Mouse (Mus musculus) liver, embryonic 16.5 days (tissue): ENCODE measurements around the gene Myo10. TPM values are rescaled to one million over a fixed set of nuclear protein-coding genes. Genes with fewer than 3 reads are reported as not detected.

Experiments
- ATAC-seq: fragments of 200-750 bp; cut with Nextera tagmentation; 2 replicates; pipeline ENCODE4 v1.8.0; 2017; ENCODE audit warnings: low read depth, mild to moderate bottlenecking, moderate number of reproducible peaks, moderate library complexity
- H3K27ac ChIP-seq: fragments of 300-500 bp; sonication (generic); 2 replicates; pipeline ENCODE4 v1.5.1; 2014; ENCODE audit warnings: mild to moderate bottlenecking, low read length
- H3K27me3 ChIP-seq: fragments of 300-500 bp; sonication (generic); 2 replicates; pipeline ENCODE4 v1.6.1; 2014; ENCODE audit warnings: low read depth, low read length, mixed read lengths; ENCODE audit not compliant: control insufficient read depth, insufficient read depth
- H3K36me3 ChIP-seq: fragments of 300-500 bp; sonication (generic); 2 replicates; pipeline ENCODE4 v1.6.1; 2014; ENCODE audit warnings: mild to moderate bottlenecking; ENCODE audit not compliant: control insufficient read depth, insufficient read depth
- H3K4me1 ChIP-seq: fragments of 300-500 bp; sonication (generic); 2 replicates; pipeline ENCODE4 v1.6.1; 2014; ENCODE audit warnings: low read depth, low read length, mixed read lengths; ENCODE audit not compliant: control insufficient read depth
- H3K4me2 ChIP-seq: fragments of 300-500 bp; sonication (generic); 2 replicates; pipeline ENCODE4 v1.6.1; 2014; ENCODE audit warnings: low read depth, low read length, mixed read lengths
- H3K4me3 ChIP-seq: fragments of 300-500 bp; sonication (generic); 2 replicates; pipeline ENCODE4 v1.5.1; 2014; ENCODE audit warnings: low read depth, mild to moderate bottlenecking, low read length
- H3K9ac ChIP-seq: fragments of 300-500 bp; sonication (generic); 2 replicates; pipeline ENCODE4 v1.6.1; 2014; ENCODE audit warnings: low read depth, low read length
- H3K9me3 ChIP-seq: fragments of 300-500 bp; sonication (generic); replicated peaks from 2 replicates; pipeline ENCODE4 v1.6.1; 2016; ENCODE audit warnings: low read length; ENCODE audit not compliant: control insufficient read depth
- WGBS: fragments of 180-500 bp; shearing (Covaris S2); extraction: QIAGEN DNeasy Blood & Tissue Kit; methylation state at CpG from one replicate; pipeline ENCODE4 v1.1.7; 2014; ENCODE audit not compliant: insufficient replicate concordance; 5-methylcytosine and 5-hydroxymethylcytosine counted together
- polyA plus RNA-seq: library from polyadenylated mRNA; unstranded; fragments of >200 nt; fragmentation: Nextera tagmentation; extraction: Ambion mirVana; gene quantifications from 2 replicates; pipeline ENCODE4 v1.2.1, GENCODE M21; 2015

Gene Myo10
- polyA plus RNA-seq, 1 experiment from 2014 or later = 4.5 TPM

DNA sequence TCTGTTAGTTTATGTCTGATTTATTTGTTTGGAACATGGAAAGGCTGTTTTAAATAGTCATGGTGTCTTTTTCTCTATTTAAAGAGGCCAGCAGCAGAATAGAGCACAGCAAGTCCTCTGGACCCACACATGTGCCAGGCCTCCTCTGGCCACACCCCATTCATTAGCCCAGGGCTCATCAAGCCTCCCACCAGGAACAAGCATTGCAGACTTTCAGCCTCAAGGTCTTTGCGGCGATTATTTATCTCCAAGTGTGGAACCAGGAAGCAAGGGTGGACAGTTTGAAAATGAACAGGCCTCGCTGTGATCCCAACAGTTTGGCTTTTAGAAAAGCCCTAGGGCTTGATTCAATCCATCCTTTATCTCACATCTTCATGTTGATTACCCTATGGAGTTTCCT, 35.5 kb upstream of the Myo10 start:
- ATAC-seq = no peak
- WGBS = 46% methylated on average over 3 of the region's 3 CpGs
- Histone ChIP-seq H3K9me3 (no peaks in the 10 kb centered on the region), H3K9ac (no peak overlapping the region), H3K27ac (no peak overlapping the region), H3K36me3 (no peaks in the 10 kb centered on the region), H3K4me1 (no peaks in the 10 kb centered on the region; the same call in 1 of the 2 replicates), H3K4me3 (no peak overlapping the region), H3K4me2 (no peak overlapping the region), H3K27me3 (no peaks in the 10 kb centered on the region)

- H3K9me3 ChIP-seq = no peaks in the 10 kb centered on the region
- no peak overlapping the region for H3K9ac ChIP-seq
- H3K4me1 ChIP-seq = no peaks in the 10 kb centered on the region; the same call in 1 of the 2 replicates
- H3K27me3 ChIP-seq = no peaks in the 10 kb centered on the region
- H3K27ac ChIP-seq = no peak overlapping the region
- WGBS = 70% methylated on average over 8 of the region's 8 CpGs
- ATAC-seq = no peak
- no peak overlapping the region for H3K4me3 ChIP-seq
- no peaks in the 10 kb centered on the region for H3K36me3 ChIP-seq
- H3K4me2 ChIP-seq = no peak overlapping the region
Observed at GRCm38 (mm10) chr15:25587943-25588342, 34.4 kb upstream of the Myo10 start.

DNA sequence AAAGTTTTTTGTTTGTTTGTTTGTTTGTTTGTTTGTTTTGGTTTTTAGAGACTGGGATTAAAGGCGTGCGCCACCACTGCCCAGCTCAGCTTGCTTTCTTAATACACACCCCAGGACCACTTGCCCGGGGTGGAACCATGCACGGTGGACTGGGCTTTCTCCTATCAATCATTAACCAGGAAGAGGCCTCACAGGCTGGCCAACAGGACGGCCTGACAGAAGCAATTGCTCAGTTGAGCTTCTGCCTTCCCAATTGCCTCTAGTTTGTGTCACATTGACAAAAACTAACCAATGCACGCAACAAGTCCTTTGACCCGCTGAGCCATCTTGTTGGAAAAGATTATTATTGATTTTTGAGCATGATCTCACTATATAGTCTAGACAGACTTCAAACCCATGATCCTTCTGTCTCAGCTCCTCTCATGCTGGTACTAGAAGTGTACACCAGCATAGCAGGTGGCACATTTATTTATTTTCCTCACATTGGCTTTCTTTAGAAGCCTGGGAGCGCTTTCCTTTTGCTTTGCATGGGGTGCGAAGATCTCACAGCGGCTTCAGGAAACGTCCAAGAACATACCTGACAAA, 32.9 kb upstream of the Myo10 start:
- Histone ChIP-seq H3K27me3 (no peaks in the 10 kb centered on the region), H3K4me1 (no peaks in the 10 kb centered on the region; the same call in 1 of the 2 replicates), H3K27ac (no peak overlapping the region), H3K9ac (no peak overlapping the region), H3K4me3 (no peak overlapping the region), H3K4me2 (no peak overlapping the region), H3K9me3 (no peaks in the 10 kb centered on the region), H3K36me3 (no peaks in the 10 kb centered on the region)
- WGBS = 63% methylated on average over 11 of the region's 11 CpGs
- ATAC-seq = peak; percentile 90

DNA sequence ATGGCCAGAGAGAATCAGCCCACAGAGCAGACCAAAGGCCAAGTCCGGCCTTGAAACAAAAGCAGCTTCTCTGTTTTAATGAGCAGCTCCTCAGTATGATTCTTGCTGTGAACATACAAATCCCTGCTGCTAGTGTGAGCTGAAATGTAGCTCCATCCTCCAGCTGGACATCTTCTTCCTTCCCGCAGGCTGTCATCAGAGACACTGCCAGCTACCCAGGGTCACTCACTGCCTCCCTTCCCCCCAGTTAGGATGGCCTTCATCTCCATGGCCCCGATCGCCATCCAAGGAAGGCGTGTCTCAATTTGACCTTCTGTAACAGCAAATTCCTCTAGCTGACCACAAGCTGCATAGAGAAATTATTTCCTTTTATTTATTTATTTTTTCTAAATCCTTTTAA, 32.4 kb upstream of the Myo10 start:
- Histone ChIP-seq H3K27me3 (no peaks in the 10 kb centered on the region), H3K9me3 (no peaks in the 10 kb centered on the region), H3K4me1 (no peaks in the 10 kb centered on the region; the same call in 1 of the 2 replicates), H3K9ac (no peak overlapping the region), H3K4me3 (no peak overlapping the region), H3K36me3 (no peaks in the 10 kb centered on the region), H3K27ac (no peak overlapping the region), H3K4me2 (no peak overlapping the region)
- WGBS = 69% methylated on average over 5 of the region's 5 CpGs
- ATAC-seq = 0 out of 2 replicates have a peak, but pooled peaks have one; percentile 8

DNA sequence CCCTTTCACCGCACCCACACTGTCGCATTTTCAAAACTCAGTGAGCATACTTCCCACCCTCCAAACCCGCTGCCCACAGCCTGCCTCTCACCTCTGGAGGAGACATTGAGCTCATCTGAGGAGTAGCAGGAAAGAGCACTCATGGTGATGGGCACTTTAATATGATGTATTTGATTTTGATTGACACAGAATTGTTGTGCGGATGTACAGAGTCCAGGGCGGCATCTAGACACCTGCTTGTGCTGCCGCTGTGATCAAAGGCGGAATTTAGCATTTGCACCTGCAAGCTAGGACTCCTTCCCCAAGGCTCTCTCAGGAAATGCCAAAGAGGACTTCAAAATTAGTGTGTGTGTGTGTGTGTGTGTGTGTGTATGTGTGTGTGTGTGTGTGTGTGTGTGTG, 31.4 kb upstream of the Myo10 start:
- H3K27me3 ChIP-seq = no peaks in the 10 kb centered on the region
- no peak for ATAC-seq
- H3K9me3 ChIP-seq = no peaks in the 10 kb centered on the region
- WGBS = 76% methylated on average over 7 of the region's 7 CpGs
- H3K36me3 ChIP-seq = no peaks in the 10 kb centered on the region
- no peak overlapping the region for H3K27ac ChIP-seq
- H3K4me3 ChIP-seq = no peak overlapping the region
- H3K4me2 ChIP-seq = no peak overlapping the region
- no peaks in the 10 kb centered on the region; the same call in 1 of the 2 replicates for H3K4me1 ChIP-seq
- no peak overlapping the region for H3K9ac ChIP-seq

GRCm38 (mm10) chr15:25591964-25592363, 30.4 kb upstream of the Myo10 start:
- no peaks in the 10 kb centered on the region for H3K36me3 ChIP-seq
- no peak overlapping the region for H3K4me2 ChIP-seq
- no peaks in the 10 kb centered on the region for H3K27me3 ChIP-seq
- H3K4me1 ChIP-seq = no peaks in the 10 kb centered on the region; the same call in 1 of the 2 replicates
- H3K4me3 ChIP-seq = no peak overlapping the region
- no peak overlapping the region for H3K9ac ChIP-seq
- no peak overlapping the region for H3K27ac ChIP-seq
- 27% methylated on average over 4 of the region's 4 CpGs for WGBS
- H3K9me3 ChIP-seq = no peaks in the 10 kb centered on the region
- no peak for ATAC-seq

DNA sequence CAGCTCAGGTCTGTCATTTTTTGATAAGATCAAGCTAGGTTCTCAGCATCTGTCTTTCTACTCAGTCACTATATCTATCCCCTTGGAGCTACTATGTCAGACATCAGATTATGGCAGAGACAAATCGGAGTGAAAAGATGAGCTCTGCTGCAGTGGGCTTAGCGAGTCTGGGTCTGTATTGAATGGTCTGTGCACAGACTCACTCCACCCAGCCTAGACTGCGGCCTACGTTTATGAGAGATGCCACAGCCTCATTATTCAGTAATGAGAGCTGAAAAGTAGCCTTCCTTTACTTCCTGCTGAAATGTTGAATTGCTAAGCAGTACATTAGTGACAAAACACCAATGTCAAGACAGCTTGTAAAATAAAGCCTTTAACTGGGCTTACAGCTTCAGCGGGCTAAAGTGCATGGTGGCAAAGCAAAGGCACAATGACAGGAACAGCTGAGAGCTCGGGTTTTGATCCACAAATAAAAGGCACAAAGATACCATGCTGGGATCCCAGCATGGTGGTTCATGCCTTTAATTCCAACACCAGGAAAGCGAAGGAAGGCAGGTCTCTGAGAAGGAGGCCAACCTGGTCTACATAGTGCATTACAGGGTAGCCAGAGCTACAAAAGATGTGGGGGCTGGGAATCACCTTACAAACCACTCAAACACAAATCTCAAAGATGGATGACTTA, 28.7 kb upstream of the Myo10 start:
- Histone ChIP-seq H3K9ac (no peak overlapping the region), H3K4me1 (no peaks in the 10 kb centered on the region; the same call in 1 of the 2 replicates), H3K4me2 (no peak overlapping the region), H3K36me3 (no peaks in the 10 kb centered on the region), H3K4me3 (no peak overlapping the region), H3K27me3 (no peaks in the 10 kb centered on the region), H3K9me3 (no peaks in the 10 kb centered on the region), H3K27ac (no peak overlapping the region)
- 69% methylated on average over 7 of the region's 7 CpGs for WGBS
- ATAC-seq = no peak

GRCm38 (mm10) chr15:25598313-25598712, 24.0 kb upstream of the Myo10 start:
- no peaks in the 10 kb centered on the region for H3K27me3 ChIP-seq
- H3K36me3 ChIP-seq = no peaks in the 10 kb centered on the region
- no peak overlapping the region for H3K9ac ChIP-seq
- H3K4me3 ChIP-seq = no peak overlapping the region
- no peaks in the 10 kb centered on the region for H3K9me3 ChIP-seq
- H3K4me1 ChIP-seq = no peaks in the 10 kb centered on the region
- no peak overlapping the region for H3K4me2 ChIP-seq
- WGBS = 69% methylated on average over 5 of the region's 5 CpGs
- ATAC-seq = no peak
- no peak overlapping the region for H3K27ac ChIP-seq

DNA sequence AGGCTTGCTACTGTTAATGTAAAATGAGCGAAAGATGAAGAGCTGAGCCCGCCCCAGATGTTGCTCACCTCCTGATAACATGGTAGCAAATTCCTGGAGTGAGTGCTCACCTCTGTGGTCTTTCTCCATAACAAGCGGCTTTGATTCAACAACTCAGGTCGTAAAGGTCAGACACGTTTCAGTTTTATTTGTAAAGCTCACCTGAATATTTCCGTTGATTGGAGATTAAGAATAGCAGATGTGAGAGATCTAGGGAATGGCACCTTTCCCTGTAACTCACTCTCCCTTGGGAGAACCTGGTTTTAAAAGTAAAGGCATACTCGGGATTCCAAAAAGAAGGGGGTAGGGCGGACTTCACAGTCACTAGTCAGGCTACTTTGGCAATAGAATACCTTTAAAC, 20.0 kb upstream of the Myo10 start:
- Histone ChIP-seq H3K27ac (no peak overlapping the region), H3K9ac (no peak overlapping the region), H3K4me3 (no peak overlapping the region), H3K36me3 (no peaks in the 10 kb centered on the region), H3K4me2 (no peak overlapping the region), H3K4me1 (no peaks in the 10 kb centered on the region), H3K9me3 (no peaks in the 10 kb centered on the region), H3K27me3 (no peaks in the 10 kb centered on the region)
- no peak for ATAC-seq
- WGBS = 59% methylated on average over 8 of the region's 8 CpGs
